Mouse (Mus musculus) urinary bladder, postnatal 10 days (tissue): ENCODE data around the gene Foxm1.

Experiments used
- DNase-seq: peaks from one replicate; pipeline ENCODE4 v3.0.0; 2022; ENCODE audit warnings: low spot score

The Foxm1 gene

GRCm38 (mm10) chr6:128362381-128363006 lies at the start of gene Foxm1, which contains the start of gene Rhno1:
Gene Foxm1, plus strand, starts transcription at chr6:128362967.
Gene Rhno1, minus strand, starts transcription at chr6:128362911.
- peak; percentile 50 for DNase-seq

GRCm38 (mm10) chr6:128314796-128315195 lies 48.0 kb upstream of the Foxm1 start:
- no peak for DNase-seq

GRCm38 (mm10) chr6:128315597-128315996 lies 47.2 kb upstream of the Foxm1 start:
- DNase-seq: no peak

- DNase-seq: no peak
Observed at GRCm38 (mm10) chr6:128318317-128318716, 44.5 kb upstream of the Foxm1 start.

- DNase-seq: no peak
Observed at GRCm38 (mm10) chr6:128334397-128335124, 28.2 kb upstream of the Foxm1 start.

- no peak for DNase-seq
Observed at GRCm38 (mm10) chr6:128337467-128337866, 25.3 kb upstream of the Foxm1 start.

- DNase-seq: no peak
Observed at GRCm38 (mm10) chr6:128338876-128339275, 23.9 kb upstream of the Foxm1 start.

- no peak for DNase-seq
Observed at GRCm38 (mm10) chr6:128341956-128342723, 20.6 kb upstream of the Foxm1 start.

- DNase-seq: no peak
Observed at GRCm38 (mm10) chr6:128345623-128346022, 17.1 kb upstream of the Foxm1 start.

- DNase-seq: no peak
Observed at GRCm38 (mm10) chr6:128346782-128347181, 16.0 kb upstream of the Foxm1 start.

GRCm38 (mm10) chr6:128349711-128350110 lies 13.1 kb upstream of the Foxm1 start:
- no peak for DNase-seq

GRCm38 (mm10) chr6:128354140-128354539 lies 8.6 kb upstream of the Foxm1 start:
- no peak for DNase-seq

GRCm38 (mm10) chr6:128355201-128355681 lies 7.5 kb upstream of the Foxm1 start:
- no peak for DNase-seq

GRCm38 (mm10) chr6:128355726-128356416 lies 6.9 kb upstream of the Foxm1 start, which contains the start of gene Tulp3:
Gene Tulp3, minus strand, starts transcription at chr6:128355851.
- peak; percentile 90 for DNase-seq

- no peak for DNase-seq
Observed at GRCm38 (mm10) chr6:128358999-128359398, 3.8 kb upstream of the Foxm1 start.

- no peak for DNase-seq
Observed at GRCm38 (mm10) chr6:128361901-128362300, 866 bp upstream of the Foxm1 start.

- DNase-seq: no peak
Observed at GRCm38 (mm10) chr6:128363007-128363825, 449 bp downstream of the Foxm1 start.

GRCm38 (mm10) chr6:128364721-128365120 lies 2.0 kb downstream of the Foxm1 start:
- no peak for DNase-seq

- no peak for DNase-seq
Observed at GRCm38 (mm10) chr6:128366466-128366865, 3.7 kb downstream of the Foxm1 start.

GRCm38 (mm10) chr6:128370040-128370439 lies 7.3 kb downstream of the Foxm1 start:
- DNase-seq: no peak

GRCm38 (mm10) chr6:128375192-128375591 lies 12.4 kb downstream of the Foxm1 start, which contains the start of the genes Tex52 and Gm44596:
Gene Tex52, plus strand, starts transcription at chr6:128375456.
Gene Gm44596, plus strand, starts transcription at chr6:128375503.
- DNase-seq: no peak
